Mouse (Mus musculus): Measurements from ENCODE around the gene Ptger2.

GRCm38 (mm10) chr14:45011671-45012070 is 23.7 kb downstream of the Ptger2 start:
- no peak for TF ChIP-seq CTCF (IDR thresholded peaks at IDR 0.05; ENCODE audit: low read depth)
- no peak for TF ChIP-seq EP300 (optimal IDR thresholded peaks at IDR 0.05)

All from stomach, postnatal 0 days (tissue).